Comparison of ENCODE assay signal across 28 mouse cellular contexts in the genomic region with DNA sequence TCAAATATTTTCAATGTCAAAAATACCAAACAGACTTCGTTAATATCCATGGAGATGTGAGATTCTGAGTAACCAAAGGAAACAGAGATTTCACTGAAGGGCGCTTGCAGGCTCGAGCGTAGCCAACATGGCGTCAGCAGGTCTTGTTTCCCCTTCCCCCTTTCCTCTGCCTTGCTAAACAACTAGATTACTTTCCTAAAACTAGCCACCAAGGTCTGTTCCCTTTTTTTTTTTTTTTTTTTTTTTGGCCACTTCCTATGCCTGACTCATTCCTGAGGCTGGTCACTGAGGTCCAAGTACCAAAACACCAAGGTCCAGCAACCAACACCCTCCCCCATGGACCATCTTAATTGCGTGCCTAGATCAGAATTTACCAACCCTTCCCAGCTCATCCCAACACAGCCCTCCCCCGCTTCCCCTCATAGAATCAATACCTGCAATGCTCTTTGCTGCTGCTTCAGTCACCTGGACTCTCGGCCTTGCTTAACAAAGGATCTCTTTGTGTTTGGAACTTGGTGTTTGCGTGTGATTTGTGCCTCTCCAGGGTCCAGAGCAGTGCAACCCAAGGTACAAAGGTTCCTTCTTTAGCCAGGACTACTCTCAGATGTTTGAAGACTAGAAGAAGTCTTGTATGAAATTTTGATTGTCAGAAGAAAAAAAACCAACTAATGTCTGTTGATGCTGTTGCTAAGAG. TPM values are rescaled to one million over a fixed set of nuclear protein-coding genes. Genes with fewer than 3 reads are reported as not detected.
DNase-seq lines count a peak whose midpoint lies in the region; ATAC-seq and TF ChIP-seq lines count a peak whose summit lies in the region.
"Had no signal": no experiment of that assay in that cellular context is flagged by ENCODE, and none has a peak within 500 bp of the region (broad histone marks: within the 10 kb centered on the region; RNA-seq: fewer than 3 reads in every experiment).

No protein-coding gene starts in this region.

- no peak overlapping the region for H3K4me2 ChIP-seq in intestine, embryonic 15.5 days (replicated peaks)
- H3K4me2 ChIP-seq: embryonic facial prominence, embryonic 15.5 days; limb, embryonic 13.5 days; lung, embryonic 15.5 days; midbrain, embryonic 11.5 days; neural tube, embryonic 13.5 days had no signal

- 77% methylated on average over 9 of the region's 9 CpGs for WGBS in kidney, adult 2 months
- WGBS in intestine, embryonic 15.5 days, result 66% methylated on average over 9 of the region's 9 CpGs

- no peak overlapping the region for H3K9ac ChIP-seq in intestine, embryonic 15.5 days
- H3K9ac ChIP-seq: embryonic facial prominence, embryonic 15.5 days; limb, embryonic 13.5 days; lung, embryonic 15.5 days; neural tube, embryonic 13.5 days had no signal

- H3K27ac ChIP-seq in kidney, adult 2 months (ENCODE audit: insufficient read depth, low read depth, low read length), result no peak overlapping the region
- H3K27ac ChIP-seq in intestine, embryonic 15.5 days, result 0 out of 2 replicates have a peak overlapping the region, but pooled peaks have one; percentile 3
- H3K27ac ChIP-seq: embryonic facial prominence, embryonic 15.5 days; heart, adult 2 months; left cerebral cortex, adult 2 months; limb, embryonic 13.5 days; lung, embryonic 15.5 days; neural tube, embryonic 13.5 days had no signal

- H3K9me3 ChIP-seq in intestine, embryonic 15.5 days, result no peaks in the 10 kb centered on the region
- H3K9me3 ChIP-seq: embryonic facial prominence, embryonic 15.5 days; limb, embryonic 13.5 days; lung, embryonic 15.5 days; neural tube, embryonic 13.5 days had no signal

- no peak for TF ChIP-seq CTCF in kidney, adult 2 months (conservative IDR thresholded peaks at IDR 0.05; ENCODE audit: insufficient read depth, insufficient read length, low read depth, low read length)

- ATAC-seq in intestine, embryonic 15.5 days, result peak; percentile 70
- peak; percentile 88 for ATAC-seq in megakaryocyte, adult 5-6 weeks (ENCODE audit: poor library complexity, severe bottlenecking)
- ATAC-seq: activated CD4-positive, CD25-positive, alpha-beta regulatory T cell, adult 4 months; Patski had no signal

- H3K36me3 ChIP-seq in kidney, adult 2 months (ENCODE audit: control insufficient read depth, insufficient read depth, low read length), result no peaks in the 10 kb centered on the region
- H3K36me3 ChIP-seq in intestine, embryonic 15.5 days, result no peaks in the 10 kb centered on the region
- H3K36me3 ChIP-seq: embryonic facial prominence, embryonic 15.5 days; lung, embryonic 15.5 days; neural tube, embryonic 13.5 days had no signal

- H3K4me3 ChIP-seq in kidney, adult 2 months (ENCODE audit: insufficient read depth, low read depth, low read length), result no peak overlapping the region
- H3K4me3 ChIP-seq in intestine, embryonic 15.5 days (replicated peaks), result no peak overlapping the region
- H3K4me3 ChIP-seq: embryonic facial prominence, embryonic 15.5 days; heart, adult 2 months; left cerebral cortex, adult 2 months; limb, embryonic 13.5 days; lung, embryonic 15.5 days; neural tube, embryonic 13.5 days had no signal

- TF ChIP-seq POLR2A in kidney, adult 2 months (IDR thresholded peaks at IDR 0.05; ENCODE audit: low read depth, low read length), result no peak

- DNase-seq in kidney, adult 2 months, result peak; percentile 68
- no peak for DNase-seq in kidney, postnatal 14 days
- peak; percentile 22 for DNase-seq in 3134 (ENCODE audit: extremely low read depth, insufficient read length, low spot score)
- DNase-seq in thymus, postnatal 10 days (ENCODE audit: low spot score in 2 of 2), result no peak
- DNase-seq in layer of hippocampus, postnatal 14 days (ENCODE audit: low spot score in 2 of 2), result no peak
- no peak for DNase-seq in ovary, postnatal 14 days (ENCODE audit: low spot score)
- DNase-seq: adrenal gland, postnatal 25 days; cerebellum, postnatal 10 days; embryo, embryonic 11 days; gastrocnemius, postnatal 10 days; heart, adult 2 months; kidney, adult 11 months; thymus, adult 18-20 months had no signal

- no peaks in the 10 kb centered on the region for H3K27me3 ChIP-seq in kidney, adult 2 months (replicated peaks; ENCODE audit: control insufficient read depth, insufficient read depth, low read length)
- H3K27me3 ChIP-seq in intestine, embryonic 15.5 days (replicated peaks), result no peaks in the 10 kb centered on the region
- H3K27me3 ChIP-seq: embryonic facial prominence, embryonic 15.5 days; limb, embryonic 13.5 days; lung, embryonic 15.5 days; neural tube, embryonic 13.5 days; Patski had no signal

- H3K4me1 ChIP-seq in kidney, adult 2 months (ENCODE audit: control insufficient read depth, insufficient read depth, low read length), result peaks cover 3% of the 10 kb centered on the region
- no peaks in the 10 kb centered on the region for H3K4me1 ChIP-seq in intestine, embryonic 15.5 days (replicated peaks)
- H3K4me1 ChIP-seq: embryonic facial prominence, embryonic 15.5 days; limb, embryonic 13.5 days; neural tube, embryonic 13.5 days had no signal

RNA-seq across cellular contexts. Expression of a gene that starts 13.9 kb away (rescaled TPM):
- 67.8 and 73.1 TPM in 2 replicates for polyA plus RNA-seq in kidney, adult 2 months (2012; rRNA removed)
- polyA plus RNA-seq in intestine, embryonic 15.5 days (2015; fragmentation: Nextera tagmentation; extraction: Ambion mirVana), result 125 and 142 TPM in 2 replicates
- total RNA-seq in megakaryocyte, adult 5-6 weeks (2015), result 2.5 and 6.0 TPM in 2 replicates
- 10.6 and 11.8 TPM in 2 replicates for total RNA-seq in megakaryocyte, adult 5-6 weeks (2017)
- 10 to 100 TPM; 20.7 to 23.9 TPM for total RNA-seq in layer of hippocampus, postnatal 14 days (2021)
- total RNA-seq: monocyte, adult 5-6 weeks had no signal
- polyA plus RNA-seq: activated CD4-positive, CD25-positive, alpha-beta regulatory T cell, adult 4 months had no signal

RNA-seq across cellular contexts. Expression of a gene that starts 15.0 kb away (rescaled TPM):
- polyA plus RNA-seq in kidney, adult 2 months (2012; rRNA removed), result 47.8 and 63.5 TPM in 2 replicates
- 8.2 and 8.9 TPM in 2 replicates for polyA plus RNA-seq in intestine, embryonic 15.5 days (2015; fragmentation: Nextera tagmentation; extraction: Ambion mirVana)
- 0.02 TPM in 1 of 2 replicates, not detected in the other for total RNA-seq in megakaryocyte, adult 5-6 weeks (2015)
- not detected in 2 replicates for total RNA-seq in megakaryocyte, adult 5-6 weeks (2017)
- total RNA-seq in layer of hippocampus, postnatal 14 days (2021), result 1 to 10 TPM; 2.2 to 4.4 TPM
- total RNA-seq: monocyte, adult 5-6 weeks had no signal
- polyA plus RNA-seq: activated CD4-positive, CD25-positive, alpha-beta regulatory T cell, adult 4 months had no signal

RNA-seq across cellular contexts. Expression of a gene that starts 15.5 kb away (rescaled TPM):
- 0.35 TPM in 1 of 2 replicates, not detected in the other for polyA plus RNA-seq in kidney, adult 2 months (2012; rRNA removed)
- not detected in 2 replicates for polyA plus RNA-seq in intestine, embryonic 15.5 days (2015; fragmentation: Nextera tagmentation; extraction: Ambion mirVana)
- not detected in 2 replicates for total RNA-seq in megakaryocyte, adult 5-6 weeks (2015)
- not detected in 2 replicates for total RNA-seq in megakaryocyte, adult 5-6 weeks (2017)
- not detected for total RNA-seq in layer of hippocampus, postnatal 14 days (2021)
- total RNA-seq: adrenal gland, postnatal 25 days; gastrocnemius, postnatal 10 days; heart, adult 2 months; monocyte, adult 5-6 weeks had no signal
- polyA plus RNA-seq: activated CD4-positive, CD25-positive, alpha-beta regulatory T cell, adult 4 months; embryonic facial prominence, embryonic 15.5 days; forebrain, embryonic 11.5 days; heart, adult 2 months; heart, postnatal 0 days; hindbrain, embryonic 11.5 days; large intestine, adult 2 months; limb, embryonic 13.5 days; lung, embryonic 15.5 days; midbrain, embryonic 11.5 days; neural tube, embryonic 13.5 days; Patski had no signal

RNA-seq across cellular contexts. Expression of a gene that starts 28.7 kb away (rescaled TPM):
- 30.7 and 37.0 TPM in 2 replicates for polyA plus RNA-seq in kidney, adult 2 months (2012; rRNA removed)
- 3.2 and 4.8 TPM in 2 replicates for polyA plus RNA-seq in intestine, embryonic 15.5 days (2015; fragmentation: Nextera tagmentation; extraction: Ambion mirVana)
- not detected in 2 replicates for total RNA-seq in megakaryocyte, adult 5-6 weeks (2015)
- not detected in 2 replicates for total RNA-seq in megakaryocyte, adult 5-6 weeks (2017)
- 1 to 10 TPM; 1.2 to 1.8 TPM for total RNA-seq in layer of hippocampus, postnatal 14 days (2021)
- total RNA-seq: adrenal gland, postnatal 25 days; gastrocnemius, postnatal 10 days; monocyte, adult 5-6 weeks had no signal
- polyA plus RNA-seq: activated CD4-positive, CD25-positive, alpha-beta regulatory T cell, adult 4 months; embryonic facial prominence, embryonic 15.5 days; large intestine, adult 2 months had no signal

RNA-seq across cellular contexts. Expression of a gene that starts 35.5 kb away (rescaled TPM):
- 32.8 and 32.9 TPM in 2 replicates for polyA plus RNA-seq in kidney, adult 2 months (2012; rRNA removed)
- polyA plus RNA-seq in intestine, embryonic 15.5 days (2015; fragmentation: Nextera tagmentation; extraction: Ambion mirVana), result 34.3 and 35.8 TPM in 2 replicates
- total RNA-seq in megakaryocyte, adult 5-6 weeks (2015), result 4.2 and 8.0 TPM in 2 replicates
- 1.4 and 5.4 TPM in 2 replicates for total RNA-seq in megakaryocyte, adult 5-6 weeks (2017)
- 10 to 100 TPM; 15.0 to 15.3 TPM for total RNA-seq in layer of hippocampus, postnatal 14 days (2021)

Comparison
In these comparisons a context has a peak if more than half of its experiments do, and no peak if none do; other contexts are left out.
1. DNase-seq: peak in kidney, adult 2 months (single experiment) and 3134 (single experiment); none in kidney, postnatal 14 days (single experiment), thymus, postnatal 10 days (0 of 2), layer of hippocampus, postnatal 14 days (0 of 2) and ovary, postnatal 14 days (single experiment).